Mouse (Mus musculus) thymus, adult 2 months (tissue): Measurements from ENCODE around the gene Cyp4f18.

Experiments used
- CTCF ChIP-seq: fragments of 200-500 bp; IDR thresholded peaks from 2 replicates; pipeline ENCODE4 v1.5.1; 2012; ENCODE audit warnings: mild to moderate bottlenecking, control low read depth, low read length, moderate library complexity, borderline replicate concordance; ENCODE audit not compliant: control insufficient read depth, poor library complexity, insufficient read depth; ENCODE audit errors: extremely low read depth
- POLR2A ChIP-seq: fragments of 200-500 bp; IDR thresholded peaks from 2 replicates; pipeline ENCODE4 v1.6.1; 2012; ENCODE audit warnings: mild to moderate bottlenecking, low read length, control low read depth, moderate library complexity; ENCODE audit not compliant: control insufficient read depth, poor library complexity, insufficient read depth; ENCODE audit errors: extremely low read depth

DNA sequence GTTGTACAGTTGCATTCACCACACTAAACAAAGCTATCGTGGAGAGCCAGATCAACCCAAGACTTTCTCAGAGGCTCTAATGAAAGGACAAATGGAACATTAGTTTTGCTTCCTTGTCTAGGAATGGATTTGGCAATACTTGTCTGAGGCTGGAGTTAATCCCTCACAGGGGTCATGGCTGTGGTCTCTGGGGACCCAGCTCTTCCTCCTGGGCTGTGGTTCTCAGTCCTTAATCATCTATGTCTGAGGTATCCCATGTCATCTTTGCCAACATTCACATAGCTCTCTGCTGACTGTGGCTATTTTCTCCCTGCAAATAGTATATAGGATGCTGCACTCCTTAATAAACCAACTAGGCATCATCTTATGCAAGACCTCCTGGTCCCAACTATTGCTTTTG is 67.7 kb downstream of the Cyp4f18 start:
- no peak for TF ChIP-seq CTCF
- no peak for TF ChIP-seq POLR2A
